Mouse (Mus musculus) kidney, adult 2 months (tissue): ENCODE results near the gene Lnpk.

Source experiments
- CTCF ChIP-seq: fragments of 200-500 bp; conservative IDR thresholded peaks from 2 replicates; pipeline ENCODE4 v1.5.1; 2011; ENCODE audit warnings: low read depth, mild to moderate bottlenecking, control low read depth, low read length, moderate library complexity, mixed read lengths; ENCODE audit not compliant: insufficient read depth, insufficient read length
- POLR2A ChIP-seq: fragments of 200-500 bp; IDR thresholded peaks from one replicate; pipeline ENCODE4 v1.6.1; 2011; ENCODE audit warnings: low read depth, low read length, control low read depth

GRCm38 (mm10) chr2:74604011-74604410 is 24.8 kb upstream of the Lnpk start:
- TF ChIP-seq CTCF (no peak), POLR2A (no peak)
